Mouse (Mus musculus) cortical plate, adult 2 months (tissue): ENCODE data around the gene Ndufs2. TPM values are rescaled to one million over a fixed set of nuclear protein-coding genes. Genes with fewer than 3 reads are reported as not detected.

Experiments
- H3K27ac ChIP-seq: fragments of 200-500 bp; 2 replicates; pipeline ENCODE4 v1.5.1; 2012; ENCODE audit warnings: low read length, control low read depth, inconsistent platforms; ENCODE audit not compliant: insufficient read depth
- H3K4me1 ChIP-seq: fragments of 200-500 bp; 2 replicates; pipeline ENCODE4 v1.6.1; 2011; ENCODE audit warnings: low read length; ENCODE audit not compliant: control insufficient read depth, insufficient read depth
- H3K4me3 ChIP-seq: fragments of 200-500 bp; 2 replicates; pipeline ENCODE4 v1.5.1; 2011; ENCODE audit warnings: mild to moderate bottlenecking, low read length, control low read depth; ENCODE audit not compliant: insufficient read depth
- CTCF ChIP-seq: fragments of 200-500 bp; IDR thresholded peaks from 2 replicates; pipeline ENCODE4 v1.5.1; 2011; ENCODE audit warnings: mild to moderate bottlenecking, control low read depth, low read length; ENCODE audit not compliant: insufficient read depth; ENCODE audit errors: extremely low read depth
- POLR2A ChIP-seq: fragments of 200-500 bp; IDR thresholded peaks from 2 replicates; pipeline ENCODE4 v1.6.1; 2011; ENCODE audit warnings: mild to moderate bottlenecking, low read length, control low read depth; ENCODE audit not compliant: insufficient read depth; ENCODE audit errors: extremely low read depth
- polyA plus RNA-seq: library from polyadenylated mRNA; depleted of rRNA; stranded (reverse); fragments of >200 nt; gene quantifications from 2 replicates; pipeline ENCODE4 v1.2.3, GENCODE M21; 2012

Ndufs2 gene
- polyA plus RNA-seq, 1 experiment, result 215 TPM

DNA sequence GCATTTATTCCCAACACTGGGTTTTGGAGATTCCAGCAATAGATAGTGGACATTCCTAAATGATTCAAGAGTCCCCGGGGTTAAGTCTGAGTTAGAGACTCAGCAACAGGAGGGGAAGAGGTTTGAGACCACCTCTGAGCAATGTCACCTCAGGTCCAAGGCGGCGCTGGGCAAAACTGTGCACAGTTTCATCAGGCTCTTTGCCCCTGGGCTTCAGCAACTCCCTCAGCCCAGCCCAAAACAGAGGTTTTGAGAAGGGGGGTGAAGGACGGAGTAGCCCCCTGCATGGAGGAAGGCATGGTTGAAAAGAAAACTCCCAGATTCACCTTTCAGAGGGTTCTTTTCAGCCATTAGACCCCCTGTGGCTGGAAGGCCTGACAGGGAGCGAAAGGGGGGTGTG is 28.5 kb upstream of the Ndufs2 start:
- Histone ChIP-seq H3K4me1 (no peaks in the 10 kb centered on the region), H3K4me3 (no peak overlapping the region), H3K27ac (no peak overlapping the region)
- no peak for TF ChIP-seq CTCF
- no peak for TF ChIP-seq POLR2A

DNA sequence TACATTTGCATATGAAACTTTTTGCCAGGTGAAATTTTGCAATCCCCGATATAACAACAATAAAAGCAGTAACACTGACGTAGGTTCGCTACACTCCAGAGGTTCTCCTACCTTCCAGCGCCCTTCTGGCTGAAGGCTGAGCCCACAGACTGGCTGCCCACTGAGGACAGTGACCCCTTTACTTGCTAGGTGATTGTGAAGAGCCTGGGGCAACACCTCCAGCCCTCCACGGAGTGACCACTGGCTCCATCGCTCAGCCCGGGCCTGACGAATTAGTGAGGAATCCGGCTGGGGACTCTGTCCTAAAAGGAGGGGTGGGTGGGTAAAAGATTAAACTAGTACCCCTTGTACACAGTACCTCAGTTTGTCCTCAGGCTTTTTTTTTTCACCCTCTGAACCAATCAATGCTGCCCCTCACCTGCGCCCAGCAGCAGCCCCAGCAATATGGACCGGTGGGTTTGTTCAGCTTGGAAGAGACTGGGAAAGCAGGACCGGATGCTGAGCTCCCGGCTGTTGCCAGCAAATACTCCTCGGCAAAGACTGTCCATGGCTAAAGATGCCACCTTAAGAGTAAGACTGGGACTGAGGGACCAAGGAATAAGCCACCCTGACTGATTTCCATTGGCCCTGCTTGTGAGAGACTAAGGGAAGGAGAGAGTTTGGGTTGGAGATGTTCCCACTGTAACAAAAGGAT is 28.0 kb upstream of the Ndufs2 start:
- H3K27ac ChIP-seq, result no peak overlapping the region
- TF ChIP-seq POLR2A, result no peak
- no peak for TF ChIP-seq CTCF
- H3K4me1 ChIP-seq, result no peaks in the 10 kb centered on the region
- H3K4me3 ChIP-seq, result no peak overlapping the region

DNA sequence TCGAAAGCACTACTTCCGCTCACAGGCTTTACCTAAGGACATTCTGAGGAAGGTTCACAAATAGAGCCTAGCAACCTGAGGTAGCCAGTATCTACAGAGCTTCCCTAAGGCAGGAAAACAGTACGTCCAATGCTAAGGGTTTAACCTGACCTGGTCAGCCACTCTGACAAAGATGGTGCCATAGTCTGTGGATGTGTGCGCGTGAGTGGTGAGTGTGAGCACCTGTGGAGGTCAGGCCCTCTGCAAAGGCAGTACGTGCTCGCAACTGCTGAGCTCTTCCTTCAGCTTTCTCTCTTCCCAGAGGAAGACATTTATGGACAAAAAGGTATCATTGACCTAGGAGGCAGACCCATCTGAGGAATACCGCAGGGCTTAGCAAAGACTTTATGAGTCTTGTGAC is 27.2 kb upstream of the Ndufs2 start:
- H3K27ac ChIP-seq, result no peak overlapping the region
- H3K4me1 ChIP-seq, result no peaks in the 10 kb centered on the region
- no peak for TF ChIP-seq CTCF
- TF ChIP-seq POLR2A, result no peak
- no peak overlapping the region for H3K4me3 ChIP-seq

DNA sequence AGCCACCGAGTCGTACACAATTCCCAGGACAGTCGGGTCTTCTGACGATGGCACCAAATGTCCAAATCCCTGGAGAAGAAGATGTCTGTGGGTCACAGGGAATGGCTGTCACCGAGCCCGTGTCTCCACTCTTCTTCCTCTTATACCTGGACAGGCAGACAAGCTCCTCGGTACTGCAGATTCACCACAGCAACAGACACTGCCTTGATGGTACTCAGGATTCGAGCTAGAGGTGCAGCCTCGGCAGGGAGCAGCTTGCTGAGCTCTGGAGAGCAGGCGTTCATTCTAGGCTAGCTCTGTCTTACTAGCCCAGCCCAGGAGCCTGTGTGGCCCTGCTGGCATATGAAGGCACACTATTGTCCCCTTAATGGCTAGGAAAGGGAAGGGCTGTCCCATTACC is 26.5 kb upstream of the Ndufs2 start:
- TF ChIP-seq CTCF (no peak), POLR2A (no peak)

GRCm38 (mm10) chr1:171276110-171276748 is 25.0 kb upstream of the Ndufs2 start:
- H3K4me3 ChIP-seq, result no peak overlapping the region
- H3K4me1 ChIP-seq, result peaks cover 3% of the 10 kb centered on the region; the same call in 1 of the 2 replicates
- H3K27ac ChIP-seq, result no peak overlapping the region
- no peak for TF ChIP-seq CTCF
- TF ChIP-seq POLR2A, result no peak

More for the DNA sequence above, 26.5 kb upstream of the Ndufs2 start:
- no peak overlapping the region for H3K4me3 ChIP-seq
- H3K27ac ChIP-seq, result no peak overlapping the region
- no peaks in the 10 kb centered on the region for H3K4me1 ChIP-seq

DNA sequence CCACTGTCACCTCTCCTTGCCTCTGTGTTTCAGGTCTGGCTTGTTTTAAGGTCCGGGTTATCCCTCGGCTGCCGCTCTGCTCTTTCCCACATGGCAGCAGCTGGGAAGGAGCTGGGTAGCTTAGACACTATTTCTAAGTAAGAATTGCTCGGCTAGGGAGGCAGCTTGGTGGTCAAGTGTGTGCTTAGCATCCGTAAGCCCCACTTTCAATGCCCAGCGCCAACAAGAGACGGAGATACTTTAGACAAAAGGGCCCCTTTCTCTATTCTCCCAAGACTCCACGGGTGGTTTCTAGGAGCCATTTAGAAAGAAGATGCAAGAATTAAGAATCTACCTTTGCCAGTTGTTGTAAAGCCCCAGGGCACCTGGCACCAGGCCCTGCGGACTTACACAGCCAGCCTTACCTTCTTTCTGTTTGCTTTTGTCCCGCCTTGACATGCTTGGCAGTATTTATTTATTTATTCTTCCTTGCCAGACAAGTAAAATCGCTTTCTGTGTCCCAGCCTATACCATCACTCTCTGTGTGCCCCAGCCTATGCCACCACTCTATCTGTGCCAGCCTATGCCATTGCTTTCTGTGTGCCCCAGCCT is 24.1 kb upstream of the Ndufs2 start:
- TF ChIP-seq CTCF (no peak), POLR2A (no peak)
- no peak overlapping the region for H3K4me3 ChIP-seq
- peaks cover 7% of the 10 kb centered on the region; the same call in 1 of the 2 replicates for H3K4me1 ChIP-seq
- no peak overlapping the region for H3K27ac ChIP-seq

DNA sequence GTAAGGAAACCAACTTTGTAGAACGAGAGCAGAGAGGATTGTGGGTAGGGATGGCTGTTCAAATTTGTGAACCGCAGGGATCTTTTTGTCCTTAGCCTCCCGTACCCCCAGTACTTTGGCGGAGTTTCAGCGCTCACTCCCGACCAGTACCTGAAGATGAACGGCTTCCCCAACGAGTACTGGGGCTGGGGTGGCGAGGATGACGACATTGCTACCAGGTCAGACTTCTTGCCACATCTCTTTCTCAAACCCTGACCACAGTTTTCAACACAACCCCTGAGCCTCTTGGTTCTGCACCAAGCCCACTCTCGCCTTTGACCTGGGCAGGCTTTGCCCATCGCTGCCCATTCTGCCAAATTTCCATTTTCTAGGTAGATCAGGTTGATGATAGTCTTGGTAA is 23.0 kb upstream of the Ndufs2 start:
- TF ChIP-seq POLR2A, result no peak
- TF ChIP-seq CTCF, result no peak
- Histone ChIP-seq H3K4me1 (peaks cover 7% of the 10 kb centered on the region; the same call in 1 of the 2 replicates), H3K27ac (no peak overlapping the region), H3K4me3 (no peak overlapping the region)

DNA sequence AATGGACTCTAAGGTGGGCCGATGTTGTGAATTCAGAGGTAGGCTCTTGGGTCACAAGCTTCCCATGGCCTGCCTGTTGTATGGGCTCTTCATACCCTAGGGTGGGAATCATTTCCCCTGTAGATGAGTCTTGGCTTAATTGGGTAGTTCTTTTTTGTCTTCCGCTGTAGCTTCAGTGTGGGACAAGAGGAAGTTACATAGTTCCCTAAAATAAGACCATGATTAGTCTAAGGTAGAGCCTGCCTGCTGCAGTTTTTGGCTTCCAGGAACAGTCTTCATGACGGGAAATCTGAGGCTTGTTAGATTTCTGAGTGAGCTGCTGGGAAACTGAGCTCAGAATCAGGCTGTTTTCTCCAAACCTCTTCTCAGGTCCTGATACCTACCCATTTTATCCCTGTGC is 20.9 kb upstream of the Ndufs2 start:
- no peak for TF ChIP-seq POLR2A
- no peak for TF ChIP-seq CTCF
- Histone ChIP-seq H3K27ac (no peak overlapping the region), H3K4me1 (peaks cover 7% of the 10 kb centered on the region; the same call in 1 of the 2 replicates), H3K4me3 (no peak overlapping the region)

- no peak for TF ChIP-seq CTCF
- no peak for TF ChIP-seq POLR2A
- peaks cover 7% of the 10 kb centered on the region; the same call in 1 of the 2 replicates for H3K4me1 ChIP-seq
- no peak overlapping the region for H3K27ac ChIP-seq
- peak overlapping the region; percentile 95; the same call in 1 of the 2 replicates for H3K4me3 ChIP-seq
Measured at GRCm38 (mm10) chr1:171271622-171272021, 20.4 kb upstream of the Ndufs2 start.

DNA sequence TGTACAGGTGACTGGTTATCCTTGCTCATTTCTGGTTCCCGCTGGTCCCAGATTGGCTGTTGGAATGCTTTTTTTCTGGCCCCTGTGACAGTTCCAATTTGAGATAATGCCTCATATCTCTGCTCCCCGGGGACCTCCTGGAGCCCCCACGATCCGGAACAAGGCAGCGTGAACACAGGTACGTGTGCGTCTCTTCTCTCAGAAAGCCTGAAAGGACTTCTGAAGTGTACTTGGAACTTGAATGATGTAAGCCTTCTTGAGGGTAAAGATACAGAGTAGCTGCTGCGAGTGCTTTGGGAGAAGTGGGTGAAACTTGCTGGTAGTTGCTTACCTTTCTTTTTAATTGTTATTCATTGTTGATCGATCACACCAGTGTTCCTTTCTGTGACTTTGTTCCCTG is 20.0 kb upstream of the Ndufs2 start:
- TF ChIP-seq POLR2A, result no peak
- no peak for TF ChIP-seq CTCF
- no peak overlapping the region for H3K27ac ChIP-seq
- peaks cover 7% of the 10 kb centered on the region; the same call in 1 of the 2 replicates for H3K4me1 ChIP-seq

More for the DNA sequence above, 20.0 kb upstream of the Ndufs2 start:
- peak overlapping the region; percentile 95 for H3K4me3 ChIP-seq
